In genomic region chr6:39807050-39807560, GRCm38 (mm10) we compare ENCODE assay signal across 28 mouse cellular contexts. TPM values are rescaled to one million over a fixed set of nuclear protein-coding genes. Genes with fewer than 3 reads are reported as not detected.
A peak's percentile ranks its signal among the peaks of the same experiment; 100 is the strongest.
DNase-seq lines count a peak whose midpoint lies in the region; TF ChIP-seq lines count a peak whose summit lies in the region.
"Had no signal": no experiment of that assay in that cellular context is flagged by ENCODE, and none has a peak within 500 bp of the region (broad histone marks: within the 10 kb centered on the region; RNA-seq: fewer than 3 reads in every experiment).

No protein-coding gene starts in this region.

- peak; percentile 13 to 24 for DNase-seq in adrenal gland, postnatal 36 days
- DNase-seq in adrenal gland, postnatal 10 days = no peak
- no peak for DNase-seq in layer of hippocampus, adult 2 months (ENCODE audit: low spot score in 2 of 2)
- DNase-seq in layer of hippocampus, adult 9-10 months (ENCODE audit: low spot score) = no peak
- peak; percentile 22 for DNase-seq in right cerebral cortex, adult 18-20 months
- DNase-seq in right cerebral cortex, postnatal 36 days (ENCODE audit: low spot score in 2 of 2) = no peak
- DNase-seq in cerebellum, adult 11 months = no peak
- DNase-seq: adrenal gland, postnatal 25 days; B cell, adult 2 months; cerebellum, adult 8-10 months; gastrocnemius, postnatal 14 days; heart, adult 11 months; kidney, adult 18-20 months; kidney, postnatal 10 days; liver, embryonic 13.5 days; lung, adult 2 months; lung, postnatal 10 days; thymus, adult 2 months; thymus, postnatal 36 days had no signal

- no peak overlapping the region for H3K27ac ChIP-seq in layer of hippocampus, adult 2 months
- H3K27ac ChIP-seq: embryonic facial prominence, embryonic 10.5 days; embryonic facial prominence, embryonic 15.5 days; heart, embryonic 10.5 days; heart, embryonic 15.5 days; hindbrain, embryonic 14.5 days; limb, embryonic 12.5 days; liver, embryonic 13.5 days; macrophage; neural tube, embryonic 12.5 days had no signal

- TF ChIP-seq CTCF in layer of hippocampus, adult 2 months (conservative IDR thresholded peaks at IDR 0.05) = peak; percentile 28; the same call in 1 of the 2 replicates

- H3K4me3 ChIP-seq in layer of hippocampus, adult 2 months = no peak overlapping the region
- H3K4me3 ChIP-seq: embryonic facial prominence, embryonic 10.5 days; embryonic facial prominence, embryonic 15.5 days; heart, embryonic 10.5 days; heart, embryonic 15.5 days; limb, embryonic 12.5 days; liver, embryonic 13.5 days; myocyte; neural tube, embryonic 12.5 days had no signal

RNA-seq across cellular contexts. Expression of gene Mrps33, which starts 3.7 kb away (rescaled TPM):
- total RNA-seq in adrenal gland, postnatal 36 days (2021) = 10 to 100 TPM; 71.1 to 84.6 TPM
- total RNA-seq in adrenal gland, postnatal 10 days (2021) = 10 to 100 TPM; 79.1 to 90.4 TPM
- 100 to 1,000 TPM; 103 to 118 TPM for total RNA-seq in layer of hippocampus, adult 2 months (2021)

Comparison
In these comparisons a context has a peak if more than half of its experiments do, and no peak if none do; other contexts are left out.
1. DNase-seq: peak in adrenal gland, postnatal 36 days (2 of 2) and right cerebral cortex, adult 18-20 months (single experiment); none in adrenal gland, postnatal 10 days (single experiment), layer of hippocampus, adult 2 months (0 of 2), layer of hippocampus, adult 9-10 months (single experiment), right cerebral cortex, postnatal 36 days (0 of 2) and cerebellum, adult 11 months (single experiment).